Mouse (Mus musculus) forebrain, embryonic 14.5 days (tissue): ENCODE results near the gene Slc39a7. TPM values are rescaled to one million over a fixed set of nuclear protein-coding genes. Genes with fewer than 3 reads are reported as not detected.

Experiments used
- ATAC-seq: fragments of 200-750 bp; cut with Nextera tagmentation; 2 replicates; pipeline ENCODE4 v1.8.0; 2017; ENCODE audit warnings: mild to moderate bottlenecking, moderate library complexity
- DNase-seq: peaks from one replicate; pipeline ENCODE4 v3.0.0-alpha.2; 2015; ENCODE audit warnings: low spot score
- H3K27ac ChIP-seq: fragments of 300-500 bp; sonication (generic); 2 replicates; pipeline ENCODE4 v1.5.1; 2014; ENCODE audit warnings: low read depth, mild to moderate bottlenecking, control low read depth, low read length, moderate library complexity
- H3K27me3 ChIP-seq: fragments of 300-500 bp; sonication (generic); replicated peaks from 2 replicates; pipeline ENCODE4 v1.6.1; 2014; ENCODE audit warnings: low read length, control low read depth, mixed read lengths; ENCODE audit not compliant: control insufficient read depth, insufficient read depth
- H3K36me3 ChIP-seq: fragments of 300-500 bp; sonication (generic); 2 replicates; pipeline ENCODE4 v1.6.1; 2014; ENCODE audit warnings: low read length, control low read depth; ENCODE audit not compliant: control insufficient read depth, insufficient read depth
- H3K4me1 ChIP-seq: fragments of 300-500 bp; sonication (generic); 2 replicates; pipeline ENCODE4 v1.6.1; 2014; ENCODE audit warnings: antibody characterized with exemption, low read length, control low read depth; ENCODE audit not compliant: control insufficient read depth, insufficient read depth
- H3K4me2 ChIP-seq: fragments of 300-500 bp; sonication (generic); 2 replicates; pipeline ENCODE4 v1.6.1; 2014; ENCODE audit warnings: mild to moderate bottlenecking, control low read depth, low read length
- H3K4me3 ChIP-seq: fragments of 300-500 bp; sonication (generic); 2 replicates; pipeline ENCODE4 v1.5.1; 2014; ENCODE audit warnings: low read depth, low read length, control low read depth
- H3K9ac ChIP-seq: fragments of 300-500 bp; sonication (generic); 2 replicates; pipeline ENCODE4 v1.6.1; 2014; ENCODE audit warnings: mild to moderate bottlenecking, low read length, control low read depth, moderate library complexity
- H3K9me3 ChIP-seq: fragments of 300-500 bp; sonication (generic); replicated peaks from 2 replicates; pipeline ENCODE4 v1.6.1; 2016; ENCODE audit warnings: low read length, control low read depth, mixed read lengths; ENCODE audit not compliant: control insufficient read depth
- WGBS: fragments of 180-500 bp; shearing (Covaris S2); extraction: QIAGEN DNeasy Blood & Tissue Kit; methylation state at CpG from one replicate; pipeline ENCODE4 v1.1.7; 2014; 5-methylcytosine and 5-hydroxymethylcytosine counted together
- microRNA counts: library from miRNA; unstranded; fragments of <30 nt; microRNA quantifications from one replicate; lab custom pipeline; 2016
- microRNA-seq: library from miRNA; unstranded; fragments of <30 nt; microRNA quantifications from one replicate; pipeline ENCODE4, GENCODE M21; 2016
- polyA plus RNA-seq: library from polyadenylated mRNA; unstranded; fragments of >200 nt; fragmentation: Nextera tagmentation; extraction: Ambion mirVana; gene quantifications from 2 replicates; pipeline ENCODE4 v1.2.1, GENCODE M21; 2014

Slc39a7 gene
- polyA plus RNA-seq, 1 experiment from 2014 or later, result 78.3 TPM

- H3K9ac ChIP-seq, result no peak overlapping the region
- H3K9me3 ChIP-seq, result no peaks in the 10 kb centered on the region
- no peak overlapping the region for H3K4me3 ChIP-seq
- H3K36me3 ChIP-seq, result no peaks in the 10 kb centered on the region
- H3K4me1 ChIP-seq, result no peaks in the 10 kb centered on the region
- peaks cover 26% of the 10 kb centered on the region for H3K27me3 ChIP-seq
- DNase-seq, result no peak
- WGBS, result 79% methylated on average over 19 of the region's 19 CpGs
- ATAC-seq, result peak; percentile 4; the same call in 1 of the 2 replicates
- no peak overlapping the region for H3K27ac ChIP-seq
- no peak overlapping the region for H3K4me2 ChIP-seq
Observed at GRCm38 (mm10) chr17:33980181-33981035, 51.1 kb downstream of the Slc39a7 start.

GRCm38 (mm10) chr17:33979512-33980050 is 51.9 kb downstream of the Slc39a7 start:
- ATAC-seq, result no peak
- Histone ChIP-seq H3K4me2 (no peak overlapping the region), H3K9me3 (no peaks in the 10 kb centered on the region)

GRCm38 (mm10) chr17:33978631-33979031 is 52.9 kb downstream of the Slc39a7 start:
- H3K4me3 ChIP-seq, result peak overlapping the region; percentile 20
- no peaks in the 10 kb centered on the region for H3K9me3 ChIP-seq
- no peaks in the 10 kb centered on the region for H3K4me1 ChIP-seq
- H3K27ac ChIP-seq, result no peak overlapping the region
- peak overlapping the region; percentile 47 for H3K9ac ChIP-seq
- H3K4me2 ChIP-seq, result peak overlapping the region; percentile 42
- no peak for DNase-seq
- H3K36me3 ChIP-seq, result no peaks in the 10 kb centered on the region
- ATAC-seq, result no peak
- H3K27me3 ChIP-seq, result peaks cover 26% of the 10 kb centered on the region
- under 1% methylated on average over 11 of the region's 17 CpGs for WGBS

More at GRCm38 (mm10) chr17:33979512-33980050, 51.9 kb downstream of the Slc39a7 start:
- Histone ChIP-seq H3K36me3 (no peaks in the 10 kb centered on the region), H3K4me1 (no peaks in the 10 kb centered on the region), H3K27me3 (peaks cover 26% of the 10 kb centered on the region), H3K4me3 (no peak overlapping the region), H3K9ac (no peak overlapping the region), H3K27ac (no peak overlapping the region)
- no peak for DNase-seq
- WGBS, result 78% methylated on average over 6 of the region's 6 CpGs

MicroRNAs encoded within 50 kb of the gene (microRNA counts, 519-probe panel; counts per million panel counts)
- microRNA mmu-miR-219 (lab: Ali Mortazavi, UCI), result 3,417 counts per million, percentile 32 among the panel's probes with 10 or more counts

Small RNAs within 50 kb of the gene (microRNA-seq; reads per million reads assigned to microRNA genes)
- gene Mir219a-1 (not detected), gene Mir219c (not detected)

Other genes with a start within 250 kb of the Slc39a7 start
- gene Angptl4, start 249.9 kb downstream of the Slc39a7 start, polyA plus RNA-seq, result 15.2 and 15.8 TPM in 2 replicates
- gene Kank3, start 221.2 kb downstream of the Slc39a7 start, polyA plus RNA-seq, result 35.6 and 37.2 TPM in 2 replicates
- gene Rps28, start 207.1 kb downstream of the Slc39a7 start, polyA plus RNA-seq, result 624 and 885 TPM in 2 replicates
- 461 and 608 TPM in 2 replicates for gene Ndufa7, start 207.1 kb downstream of the Slc39a7 start, polyA plus RNA-seq
- 66.8 and 86.0 TPM in 2 replicates for gene Cd320, start 188.6 kb downstream of the Slc39a7 start, polyA plus RNA-seq
- not detected in 2 replicates for gene Gm7029, start 157.8 kb downstream of the Slc39a7 start, polyA plus RNA-seq
- gene Kifc1, start 141.0 kb downstream of the Slc39a7 start, polyA plus RNA-seq, result 3.8 and 4.6 TPM in 2 replicates
- gene Platr17, start 126.5 kb downstream of the Slc39a7 start, polyA plus RNA-seq, result 0.28 TPM in 1 of 2 replicates, not detected in the other
- gene Daxx, start 122.3 kb downstream of the Slc39a7 start, polyA plus RNA-seq, result 43.3 and 48.0 TPM in 2 replicates
- 14.1 and 17.7 TPM in 2 replicates for gene Tapbp, start 115.8 kb downstream of the Slc39a7 start, polyA plus RNA-seq
- gene Zbtb22, start 115.8 kb downstream of the Slc39a7 start, polyA plus RNA-seq, result 12.3 and 12.6 TPM in 2 replicates
- 27.2 and 36.0 TPM in 2 replicates for gene Rgl2, start 102.1 kb downstream of the Slc39a7 start, polyA plus RNA-seq
- gene Pfdn6, start 91.3 kb downstream of the Slc39a7 start, polyA plus RNA-seq, result 185 and 192 TPM in 2 replicates
- gene Wdr46, start 91.0 kb downstream of the Slc39a7 start, polyA plus RNA-seq, result 10.5 and 14.6 TPM in 2 replicates
- 6.0 and 6.7 TPM in 2 replicates for gene B3galt4, start 80.2 kb downstream of the Slc39a7 start, polyA plus RNA-seq
- 41.6 and 50.4 TPM in 2 replicates for gene Vps52, start 75.9 kb downstream of the Slc39a7 start, polyA plus RNA-seq
- 1,022 and 1,419 TPM in 2 replicates for gene Rps18, start 75.7 kb downstream of the Slc39a7 start, polyA plus RNA-seq
- 11.6 and 14.2 TPM in 2 replicates for gene H2-K1, start 31.3 kb downstream of the Slc39a7 start, polyA plus RNA-seq
- 6.7 and 7.4 TPM in 2 replicates for gene Ring1, start 7.0 kb downstream of the Slc39a7 start, polyA plus RNA-seq
- 60.2 and 75.4 TPM in 2 replicates for gene H2-Ke6, start 3.6 kb downstream of the Slc39a7 start, polyA plus RNA-seq
- 21.4 and 27.7 TPM in 2 replicates for gene Rxrb, start 130 bp upstream of the Slc39a7 start, polyA plus RNA-seq
- gene Col11a2, start 7.8 kb upstream of the Slc39a7 start, polyA plus RNA-seq, result 0.95 and 1.6 TPM in 2 replicates
- gene H2-Oa, start 60.7 kb upstream of the Slc39a7 start, polyA plus RNA-seq, result 0.22 TPM in 1 of 2 replicates, not detected in the other
- gene H2-DMa, start 87.9 kb upstream of the Slc39a7 start, polyA plus RNA-seq, result 11.0 and 11.6 TPM in 2 replicates
- 118 and 137 TPM in 2 replicates for gene Brd2, start 91.0 kb upstream of the Slc39a7 start, polyA plus RNA-seq
- gene H2-DMb2, start 111.6 kb upstream of the Slc39a7 start, polyA plus RNA-seq, result 0.18 and 0.36 TPM in 2 replicates
- 0.66 and 1.2 TPM in 2 replicates for gene H2-DMb1, start 121.4 kb upstream of the Slc39a7 start, polyA plus RNA-seq
- 1.1 and 1.2 TPM in 2 replicates for gene Tap1, start 155.9 kb upstream of the Slc39a7 start, polyA plus RNA-seq
- 0.58 and 1.0 TPM in 2 replicates for gene Psmb9, start 156.1 kb upstream of the Slc39a7 start, polyA plus RNA-seq
- gene Psmb8, start 166.0 kb upstream of the Slc39a7 start, polyA plus RNA-seq, result 1.8 and 2.7 TPM in 2 replicates
- 0.28 and 0.61 TPM in 2 replicates for gene Tap2, start 171.8 kb upstream of the Slc39a7 start, polyA plus RNA-seq
- 0.18 TPM in 1 of 2 replicates, not detected in the other for gene H2-Ob, start 207.2 kb upstream of the Slc39a7 start, polyA plus RNA-seq
- gene H2-Ab1, start 226.0 kb upstream of the Slc39a7 start, polyA plus RNA-seq, result 1.4 and 2.1 TPM in 2 replicates